Mouse (Mus musculus) CH12.LX (cell line): Measurements from ENCODE around the gene Cnnm2.

Source experiments
- CTCF ChIP-seq, 2 experiments: IDR thresholded peaks in 1 of 2; conservative IDR thresholded peaks in 1 of 2; 2 replicates each; pipeline ENCODE4 v1.5.1; 2011 to 2012; ENCODE audit warnings: low read depth in 2 of 2, low read length in 2 of 2, improper control_type of control experiment in 1 of 2, inconsistent platforms in 1 of 2, mild to moderate bottlenecking in 1 of 2, moderate library complexity in 1 of 2
- JUND ChIP-seq: conservative IDR thresholded peaks from 2 replicates; pipeline ENCODE4 v1.6.1; 2011; ENCODE audit warnings: low read depth, low read length, improper control_type of control experiment
- KAT2A ChIP-seq: IDR thresholded peaks from 2 replicates; pipeline ENCODE4 v1.6.1; 2012; ENCODE audit warnings: low read length, improper control_type of control experiment, inconsistent platforms; ENCODE audit not compliant: insufficient replicate concordance
- MAX ChIP-seq: IDR thresholded peaks from 2 replicates; pipeline ENCODE4 v1.6.1; 2011; ENCODE audit warnings: low read length, improper control_type of control experiment
- MAZ ChIP-seq: IDR thresholded peaks from 2 replicates; pipeline ENCODE4 v1.6.1; 2012; ENCODE audit warnings: low read depth, mild to moderate bottlenecking, inconsistent platforms, low read length, improper control_type of control experiment, moderate library complexity
- NRF1 ChIP-seq: IDR thresholded peaks from 2 replicates; pipeline ENCODE4 v1.6.1; 2014; ENCODE audit warnings: low read depth, mild to moderate bottlenecking, inconsistent platforms, low read length, improper control_type of control experiment, moderate library complexity
- POLR2A ChIP-seq: IDR thresholded peaks from 2 replicates; pipeline ENCODE4 v1.6.1; 2011; ENCODE audit warnings: low read depth, mild to moderate bottlenecking, improper control_type of control experiment, low read length
- POLR2AphosphoS2 ChIP-seq: IDR thresholded peaks from 2 replicates; pipeline ENCODE4 v1.6.1; 2011; ENCODE audit warnings: low read depth, low read length, improper control_type of control experiment
- SIN3A ChIP-seq: IDR thresholded peaks from 2 replicates; pipeline ENCODE4 v1.6.1; 2012; ENCODE audit warnings: low read length, improper control_type of control experiment, inconsistent platforms
- SMC3 ChIP-seq: IDR thresholded peaks from 2 replicates; pipeline ENCODE4 v1.6.1; 2011; ENCODE audit warnings: low read depth, low read length, improper control_type of control experiment
- TCF12 ChIP-seq: IDR thresholded peaks from 2 replicates; pipeline ENCODE4 v1.6.1; 2014; ENCODE audit warnings: low read depth, mild to moderate bottlenecking, inconsistent platforms, low read length, improper control_type of control experiment
- ZC3H11A ChIP-seq: IDR thresholded peaks from 2 replicates; pipeline ENCODE4 v1.6.1; 2012; ENCODE audit warnings: low read depth, mild to moderate bottlenecking, inconsistent platforms, low read length, improper control_type of control experiment

DNA sequence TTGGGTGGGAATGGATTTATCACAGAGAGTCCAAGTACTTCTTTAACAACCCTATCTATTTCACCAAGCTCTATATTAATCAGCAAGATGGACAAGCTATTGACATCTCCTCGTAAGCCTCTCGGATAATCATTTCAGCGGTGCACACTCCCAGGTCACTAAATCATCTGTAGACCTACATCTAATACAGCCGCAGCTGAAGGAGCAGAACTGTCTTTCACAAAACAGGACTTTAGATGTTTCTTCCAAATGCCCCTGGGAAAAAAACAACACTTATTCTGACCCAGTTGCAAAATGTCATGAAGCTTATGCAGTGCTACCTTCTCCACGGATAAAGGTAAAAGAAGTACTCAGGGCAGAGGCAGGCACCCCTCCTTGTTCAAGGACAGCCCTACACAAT, 146.8 kb downstream of the Cnnm2 start:
- TF ChIP-seq CTCF (conservative IDR thresholded peaks at IDR 0.05 in 1 of 2, IDR thresholded peaks at IDR 0.05 in 1 of 2; ENCODE audit: low read depth in 2 of 2, low read length in 2 of 2) (no peak), JUND (no peak), POLR2AphosphoS2 (no peak), NRF1 (no peak), SMC3 (no peak), POLR2A (no peak), TCF12 (no peak), MAX (no peak), SIN3A (no peak), MAZ (no peak), ZC3H11A (no peak), KAT2A (no peak)
